Mouse (Mus musculus) testis, postnatal 14 days (tissue): ENCODE measurements around the gene Tnk1.

Source experiments
- DNase-seq: peaks from one replicate; pipeline ENCODE4 v3.0.0; 2021; ENCODE audit warnings: low spot score

Tnk1 gene

GRCm38 (mm10) chr11:69837952-69838713, 20.4 kb downstream of the Tnk1 start, which contains the start of gene Tmem256:
Gene Tmem256, plus strand, starts transcription at chr11:69838514.
- peak; percentile 94 for DNase-seq

- no peak for DNase-seq
Measured at GRCm38 (mm10) chr11:69837604-69837951, 21.0 kb downstream of the Tnk1 start, which contains the start of gene Nlgn2. Gene Nlgn2, minus strand, starts transcription at chr11:69837784.

- peak; percentile 41 for DNase-seq
Measured at GRCm38 (mm10) chr11:69836703-69837576, 21.6 kb downstream of the Tnk1 start.

GRCm38 (mm10) chr11:69835966-69836335, 22.6 kb downstream of the Tnk1 start:
- DNase-seq, result no peak

GRCm38 (mm10) chr11:69835326-69835965, 23.1 kb downstream of the Tnk1 start:
- DNase-seq, result no peak

- DNase-seq, result peak; percentile 65
Measured at GRCm38 (mm10) chr11:69834001-69834549, 24.5 kb downstream of the Tnk1 start.

- no peak for DNase-seq
Measured at GRCm38 (mm10) chr11:69833554-69833953, 25.0 kb downstream of the Tnk1 start.

- no peak for DNase-seq
Measured at GRCm38 (mm10) chr11:69828832-69829231, 29.7 kb downstream of the Tnk1 start.

- DNase-seq, result no peak
Measured at GRCm38 (mm10) chr11:69823456-69823855, 35.1 kb downstream of the Tnk1 start.

GRCm38 (mm10) chr11:69822080-69822479, 36.5 kb downstream of the Tnk1 start, which contains the start of gene Spem1:
Gene Spem1, minus strand, starts transcription at chr11:69822180.
- DNase-seq, result no peak

- DNase-seq, result no peak
Measured at GRCm38 (mm10) chr11:69818871-69819270, 39.7 kb downstream of the Tnk1 start.

GRCm38 (mm10) chr11:69818365-69818764, 40.2 kb downstream of the Tnk1 start, which contains the start of gene Spem2:
Gene Spem2, minus strand, starts transcription at chr11:69818465.
- no peak for DNase-seq

- no peak for DNase-seq
Measured at GRCm38 (mm10) chr11:69816520-69816919, 42.0 kb downstream of the Tnk1 start.

- no peak for DNase-seq
Measured at GRCm38 (mm10) chr11:69815155-69815554, 43.4 kb downstream of the Tnk1 start, which contains the start of gene Gm39566. Gene Gm39566, minus strand, starts transcription at chr11:69815298.

- no peak for DNase-seq
Measured at GRCm38 (mm10) chr11:69810280-69810679, 48.2 kb downstream of the Tnk1 start.

- no peak for DNase-seq
Measured at GRCm38 (mm10) chr11:69807641-69808040, 50.9 kb downstream of the Tnk1 start.

GRCm38 (mm10) chr11:69806378-69806777, 52.2 kb downstream of the Tnk1 start:
- no peak for DNase-seq

GRCm38 (mm10) chr11:69804972-69805909, 53.3 kb downstream of the Tnk1 start, which contains the start of gene Tmem102:
Gene Tmem102, minus strand, starts transcription at chr11:69805624.
- peak; percentile 53 for DNase-seq

- no peak for DNase-seq
Measured at GRCm38 (mm10) chr11:69804652-69804940, 53.9 kb downstream of the Tnk1 start.

- DNase-seq, result peak; percentile 74
Measured at GRCm38 (mm10) chr11:69803786-69804651, 54.5 kb downstream of the Tnk1 start.
